Mouse (Mus musculus) ovary, adult 2 months (tissue): ENCODE data around the gene 1700113H08Rik. TPM values are rescaled to one million over a fixed set of nuclear protein-coding genes. Genes with fewer than 3 reads are reported as not detected.

ENCODE experiments used
- polyA plus RNA-seq: library from polyadenylated mRNA; depleted of rRNA; stranded (reverse); fragments of >200 nt; gene quantifications from 2 replicates; pipeline ENCODE4 v1.2.3, GENCODE M21; 2012; rRNA removed

1700113H08Rik gene
- not detected in 2 replicates for polyA plus RNA-seq

DNA sequence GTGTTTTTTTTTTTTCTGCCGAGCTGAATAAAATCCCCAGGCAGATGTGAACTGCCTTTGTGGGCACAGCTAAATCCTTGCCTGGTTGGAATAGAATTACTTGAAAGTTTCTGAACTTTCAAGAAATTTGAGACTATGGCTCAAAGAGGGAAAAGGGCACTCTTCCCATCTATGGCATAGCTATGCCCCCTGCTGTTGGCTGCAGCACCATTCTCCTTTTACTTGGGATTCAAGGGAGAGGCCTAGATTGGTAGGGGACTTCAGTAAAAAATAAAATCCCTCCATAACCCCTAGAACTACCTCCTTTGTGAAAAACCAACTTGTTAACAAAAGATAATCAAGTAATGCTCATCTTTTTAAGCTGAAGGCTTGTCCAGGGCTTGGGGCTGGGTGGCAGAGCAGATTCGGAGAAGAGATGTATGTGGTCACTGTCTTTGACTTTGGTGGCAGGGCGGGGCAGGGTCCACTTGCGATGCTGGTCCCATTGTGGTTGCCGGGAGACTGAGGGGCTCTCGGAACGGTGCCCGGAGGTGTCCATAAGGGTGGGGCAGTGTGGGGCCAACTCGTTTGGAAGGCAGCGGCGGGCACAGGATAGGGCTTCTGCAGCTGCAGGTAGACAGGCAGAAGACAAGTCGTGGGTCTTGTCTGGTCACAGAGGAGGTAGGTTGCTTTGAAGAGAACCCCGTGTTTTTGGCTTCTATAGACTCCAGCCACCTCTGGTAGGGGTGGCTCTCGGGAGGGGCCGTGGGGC is at the start of gene 1700113H08Rik:
TSS of gene 1700113H08Rik (plus strand) at position 546 of the 751 bp plus-strand sequence.

Other genes starting within 250 kb of the 1700113H08Rik start
- gene Stab2, start 50.0 kb upstream of the 1700113H08Rik start, polyA plus RNA-seq, result 1.9 and 2.2 TPM in 2 replicates